Mouse (Mus musculus) MEL (cell line): ENCODE data around the gene Htr5a. TPM values are rescaled to one million over a fixed set of nuclear protein-coding genes. Genes with fewer than 3 reads are reported as not detected.

Experiments
- DNase-seq: peaks from one replicate; pipeline ENCODE4 v3.0.0; 2011; ENCODE audit warnings: low read depth, low spot score
- H3K27ac ChIP-seq: 2 replicates; pipeline ENCODE4 v1.5.1; 2012; ENCODE audit warnings: low read depth, mild to moderate bottlenecking, control low read depth, low read length, moderate library complexity; ENCODE audit not compliant: control insufficient read depth
- H3K27me3 ChIP-seq, 2 experiments: fragments of 150-350 bp in 1 of 2; sonication (generic) in 1 of 2; 2 replicates each; pipeline ENCODE4 v1.6.1; 2012; ENCODE audit warnings: low read length in 2 of 2, mild to moderate bottlenecking in 2 of 2, improper control_type of control experiment in 1 of 2, moderate library complexity in 1 of 2; ENCODE audit not compliant: insufficient read depth in 2 of 2, control insufficient read depth in 1 of 2
- H3K36me3 ChIP-seq, 2 experiments: 2 replicates each; pipeline ENCODE4 v1.6.1; 2012 to 2014; ENCODE audit warnings: low read length in 2 of 2, improper control_type of control experiment in 1 of 2, inconsistent platforms in 1 of 2, mild to moderate bottlenecking in 1 of 2; ENCODE audit not compliant: insufficient read depth in 2 of 2, control insufficient read depth in 1 of 2
- H3K4me1 ChIP-seq, 2 experiments: fragments of 150-350 bp in 1 of 2; sonication (generic) in 1 of 2; 2 replicates each; pipeline ENCODE4 v1.6.1; 2012; ENCODE audit warnings: low read length in 2 of 2, improper control_type of control experiment in 1 of 2, mild to moderate bottlenecking in 1 of 2; ENCODE audit not compliant: insufficient read depth in 2 of 2, control insufficient read depth in 1 of 2
- H3K4me3 ChIP-seq, 2 experiments: fragments of 150-350 bp in 1 of 2; sonication (generic) in 1 of 2; 2 replicates each; pipeline ENCODE4 v1.5.1; 2012; ENCODE audit warnings: low read depth in 2 of 2, low read length in 2 of 2, mild to moderate bottlenecking in 2 of 2, moderate library complexity in 2 of 2, control low read depth in 1 of 2, improper control_type of control experiment in 1 of 2; ENCODE audit not compliant: control insufficient read depth in 1 of 2, insufficient read depth in 1 of 2
- H3K79me2 ChIP-seq: 2 replicates; pipeline ENCODE4 v1.6.1; 2012; ENCODE audit warnings: mild to moderate bottlenecking, low read length, moderate library complexity; ENCODE audit not compliant: control insufficient read depth, poor library complexity, insufficient read depth
- H3K9ac ChIP-seq: 2 replicates; pipeline ENCODE4 v1.6.1; 2012; ENCODE audit warnings: low read depth, mild to moderate bottlenecking, control low read depth, low read length, moderate library complexity; ENCODE audit not compliant: control insufficient read depth, poor library complexity, severe bottlenecking
- H3K9me3 ChIP-seq: fragments of 150-350 bp; sonication (generic); replicated peaks from 2 replicates; pipeline ENCODE4 v1.6.1; 2012; ENCODE audit warnings: mild to moderate bottlenecking, low read length, improper control_type of control experiment, moderate library complexity; ENCODE audit not compliant: insufficient read depth
- BHLHE40 ChIP-seq: IDR thresholded peaks from 2 replicates; pipeline ENCODE4 v1.6.1; 2012; ENCODE audit warnings: low read depth, mild to moderate bottlenecking, inconsistent platforms, low read length, improper control_type of control experiment, borderline replicate concordance
- CHD1 ChIP-seq: IDR thresholded peaks from 2 replicates; pipeline ENCODE4 v1.6.1; 2012; ENCODE audit warnings: low read depth, mild to moderate bottlenecking, inconsistent platforms, low read length, improper control_type of control experiment
- CTCF ChIP-seq, 3 experiments: IDR thresholded peaks in 2 of 3; conservative IDR thresholded peaks in 1 of 3; 2 replicates each; pipeline ENCODE4 v1.5.1; 2011 to 2012; ENCODE audit warnings: low read length in 3 of 3, low read depth in 2 of 3, mild to moderate bottlenecking in 2 of 3, improper control_type of control experiment in 1 of 3, inconsistent platforms in 1 of 3, mixed read lengths in 1 of 3, moderate library complexity in 1 of 3; ENCODE audit not compliant: control insufficient read depth in 1 of 3, insufficient read depth in 1 of 3, poor library complexity in 1 of 3, severe bottlenecking in 1 of 3
- E2F4 ChIP-seq: IDR thresholded peaks from 2 replicates; pipeline ENCODE4 v1.6.1; 2011; ENCODE audit warnings: low read depth, low read length, improper control_type of control experiment, borderline replicate concordance
- ELF1 ChIP-seq: IDR thresholded peaks from 2 replicates; pipeline ENCODE4 v1.6.1; 2014; ENCODE audit warnings: low read depth, mild to moderate bottlenecking, inconsistent platforms, low read length, improper control_type of control experiment, moderate library complexity
- EP300 ChIP-seq, 2 experiments: IDR thresholded peaks; 2 replicates each; pipeline ENCODE4 v1.6.1; 2011; ENCODE audit warnings: improper control_type of control experiment in 2 of 2, low read length in 2 of 2, low read depth in 1 of 2, mild to moderate bottlenecking in 1 of 2
- ETS1 ChIP-seq: IDR thresholded peaks from 2 replicates; pipeline ENCODE4 v1.6.1; 2012; ENCODE audit warnings: low read depth, mild to moderate bottlenecking, inconsistent platforms, low read length, improper control_type of control experiment, moderate library complexity
- GABPA ChIP-seq: IDR thresholded peaks from 2 replicates; pipeline ENCODE4 v1.6.1; 2012; ENCODE audit warnings: low read depth, mild to moderate bottlenecking, inconsistent platforms, low read length, improper control_type of control experiment, moderate library complexity
- GATA1 ChIP-seq: IDR thresholded peaks from 2 replicates; pipeline ENCODE4 v1.6.1; 2011; ENCODE audit warnings: low read depth, low read length, improper control_type of control experiment
- JUND ChIP-seq: IDR thresholded peaks from 2 replicates; pipeline ENCODE4 v1.6.1; 2011; ENCODE audit warnings: low read depth, mild to moderate bottlenecking, improper control_type of control experiment, low read length
- KAT2A ChIP-seq: conservative IDR thresholded peaks from 2 replicates; pipeline ENCODE4 v1.6.1; 2012; ENCODE audit warnings: low read depth, low read length, improper control_type of control experiment, inconsistent platforms
- MAFK ChIP-seq: IDR thresholded peaks from 2 replicates; pipeline ENCODE4 v1.6.1; 2011; ENCODE audit warnings: low read depth, mild to moderate bottlenecking, low read length, improper control_type of control experiment, borderline replicate concordance
- MAZ ChIP-seq: IDR thresholded peaks from 2 replicates; pipeline ENCODE4 v1.6.1; 2012; ENCODE audit warnings: low read depth, mild to moderate bottlenecking, inconsistent platforms, low read length, improper control_type of control experiment
- NELFE ChIP-seq: IDR thresholded peaks from 2 replicates; pipeline ENCODE4 v1.6.1; 2011; ENCODE audit warnings: low read depth, low read length, improper control_type of control experiment
- NRF1 ChIP-seq: IDR thresholded peaks from 2 replicates; pipeline ENCODE4 v1.6.1; 2014; ENCODE audit warnings: low read depth, mild to moderate bottlenecking, inconsistent platforms, low read length, improper control_type of control experiment, moderate library complexity; ENCODE audit not compliant: poor library complexity, insufficient read depth, severe bottlenecking
- POLR2AphosphoS2 ChIP-seq: IDR thresholded peaks from 2 replicates; pipeline ENCODE4 v1.6.1; 2011; ENCODE audit warnings: low read length, improper control_type of control experiment
- POLR2AphosphoS5 ChIP-seq: IDR thresholded peaks from 2 replicates; pipeline ENCODE4 v1.6.1; 2012; ENCODE audit warnings: low read depth, borderline replicate concordance, mild to moderate bottlenecking, inconsistent platforms, low read length, moderate library complexity, mixed read lengths
- RCOR1 ChIP-seq: IDR thresholded peaks from 2 replicates; pipeline ENCODE4 v1.6.1; 2012; ENCODE audit warnings: low read depth, mild to moderate bottlenecking, inconsistent platforms, low read length, improper control_type of control experiment
- SIN3A ChIP-seq: IDR thresholded peaks from 2 replicates; pipeline ENCODE4 v1.6.1; 2012; ENCODE audit warnings: low read length, improper control_type of control experiment, inconsistent platforms
- TAL1 ChIP-seq: IDR thresholded peaks from 2 replicates; pipeline ENCODE4 v1.6.1; 2012; ENCODE audit warnings: mild to moderate bottlenecking, inconsistent platforms, low read length, moderate library complexity, mixed read lengths
- TBP ChIP-seq: IDR thresholded peaks from 2 replicates; pipeline ENCODE4 v1.8.0; 2011; ENCODE audit warnings: low read depth, low read length, improper control_type of control experiment
- TCF12 ChIP-seq: IDR thresholded peaks from 2 replicates; pipeline ENCODE4 v1.6.1; 2014; ENCODE audit warnings: low read depth, mild to moderate bottlenecking, inconsistent platforms, low read length, improper control_type of control experiment, moderate library complexity
- USF1 ChIP-seq: IDR thresholded peaks from 2 replicates; pipeline ENCODE4 v1.6.1; 2014; ENCODE audit warnings: low read depth, mild to moderate bottlenecking, inconsistent platforms, low read length, improper control_type of control experiment, moderate library complexity
- USF2 ChIP-seq, 2 experiments: IDR thresholded peaks; 2 replicates each; pipeline ENCODE4 v1.6.1; 2011 to 2012; ENCODE audit warnings: improper control_type of control experiment in 2 of 2, low read length in 2 of 2, borderline replicate concordance in 1 of 2, inconsistent platforms in 1 of 2, low read depth in 1 of 2, mild to moderate bottlenecking in 1 of 2; ENCODE audit not compliant: insufficient read depth in 1 of 2
- ZC3H11A ChIP-seq: IDR thresholded peaks from 2 replicates; pipeline ENCODE4 v1.6.1; 2012; ENCODE audit warnings: low read depth, mild to moderate bottlenecking, inconsistent platforms, low read length, improper control_type of control experiment
- ZKSCAN1 ChIP-seq: IDR thresholded peaks from 2 replicates; pipeline ENCODE4 v1.6.1; 2012; ENCODE audit warnings: low read depth, mild to moderate bottlenecking, inconsistent platforms, low read length, improper control_type of control experiment, moderate library complexity
- ZMIZ1 ChIP-seq: IDR thresholded peaks from 2 replicates; pipeline ENCODE4 v1.6.1; 2012; ENCODE audit warnings: low read depth, mild to moderate bottlenecking, inconsistent platforms, low read length, improper control_type of control experiment, moderate library complexity
- ZNF384 ChIP-seq: IDR thresholded peaks from 2 replicates; pipeline ENCODE4 v1.6.1; 2012; ENCODE audit warnings: low read depth, mild to moderate bottlenecking, inconsistent platforms, low read length, improper control_type of control experiment
- polyA plus RNA-seq, 2 experiments: library from polyadenylated mRNA; stranded (reverse) in 1 of 2; unstranded in 1 of 2; fragments of >175 nt in 1 of 2; fragments of >200 nt in 1 of 2; gene quantifications; 2 replicates each; pipeline versions ENCODE4 v1.2.1 to v1.2.4; 2012; ENCODE audit warnings: low replicate concordance in 2 of 2, low read depth in 1 of 2; ENCODE audit not compliant: insufficient read length in 2 of 2, insufficient read depth in 1 of 2, missing spikeins in 1 of 2
- total RNA-seq: library from RNA; depleted of rRNA; stranded (reverse); fragments of 300-350 nt; gene quantifications from 2 replicates; pipeline ENCODE4 v1.2.3, GENCODE M21; 2012

The Htr5a gene
- total and polyA plus RNA-seq, 3 experiments, result not detected

- no peak for TF ChIP-seq BHLHE40
- 0 out of 2 replicates have a peak, but pooled peaks have one; percentile 7 for TF ChIP-seq ETS1
- 0 out of 6 replicates have a peak, but pooled peaks of 1 of the 3 experiments have one; percentile 3 for TF ChIP-seq CTCF (IDR thresholded peaks at IDR 0.05 in 2 of 3, conservative IDR thresholded peaks at IDR 0.05 in 1 of 3; ENCODE audit: control insufficient read depth in 1 of 3, insufficient read depth in 1 of 3, low read depth in 2 of 3, low read length in 3 of 3, poor library complexity in 1 of 3, severe bottlenecking in 1 of 3)
- TF ChIP-seq SIN3A, result no peak
- no peak for TF ChIP-seq USF2 (IDR thresholded peaks at IDR 0.05; ENCODE audit: borderline replicate concordance in 1 of 2, insufficient read depth in 1 of 2, low read depth in 1 of 2, low read length in 2 of 2)
- Histone ChIP-seq H3K4me3 (peak overlapping the region; percentile 66 to 72), H3K9me3 (no peaks in the 10 kb centered on the region), H3K27ac (peak overlapping the region; percentile 81), H3K4me1 (peaks cover 2 to 21% of the 10 kb centered on the region in 2 experiments; a peak in 2 of 4 replicates), H3K27me3 (0 out of 4 replicates have a peak, but pooled peaks cover 0 to 1% of the 10 kb centered on the region in 2 experiments), H3K9ac (peak overlapping the region; percentile 79), H3K36me3 (peaks cover 12 to 23% of the 10 kb centered on the region in 2 experiments), H3K79me2 (peaks cover 34% of the 10 kb centered on the region)
- peak; percentile 73 for DNase-seq
Observed at GRCm38 (mm10) chr5:27792531-27793205, 49.3 kb upstream of the Htr5a start.

- Histone ChIP-seq H3K9me3 (no peaks in the 10 kb centered on the region), H3K27me3 (0 out of 4 replicates have a peak, but pooled peaks cover 0 to 1% of the 10 kb centered on the region in 2 experiments), H3K4me3 (no peak overlapping the region), H3K4me1 (peaks cover 2 to 21% of the 10 kb centered on the region in 2 experiments; a peak in 2 of 4 replicates), H3K79me2 (peaks cover 31% of the 10 kb centered on the region), H3K9ac (no peak overlapping the region), H3K27ac (no peak overlapping the region), H3K36me3 (peaks cover 1 to 23% of the 10 kb centered on the region in 2 experiments; a peak in 3 of 4 replicates)
- DNase-seq, result peak; percentile 90
- TF ChIP-seq BHLHE40 (peak; percentile 82; the same call in 1 of the 2 replicates), RCOR1 (0 out of 2 replicates have a peak, but pooled peaks have one; percentile 24), POLR2AphosphoS5 (no peak), CHD1 (no peak), ELF1 (no peak), E2F4 (no peak), USF1 (no peak), JUND (peak; percentile 61; the same call in 1 of the 2 replicates), ZC3H11A (peak; percentile 20; the same call in 1 of the 2 replicates), MAFK (no peak), POLR2AphosphoS2 (no peak), EP300 (IDR thresholded peaks at IDR 0.05; ENCODE audit: low read depth in 1 of 2, low read length in 2 of 2) (peak in 1 of 2 experiments; percentile 44; a peak in 1 of 4 replicates), GATA1 (no peak), NELFE (no peak), ZMIZ1 (no peak), GABPA (no peak), SIN3A (peak; percentile 65; the same call in 1 of the 2 replicates), ZKSCAN1 (no peak), MAZ (no peak), KAT2A (no peak), NRF1 (no peak), CTCF (IDR thresholded peaks at IDR 0.05 in 2 of 3, conservative IDR thresholded peaks at IDR 0.05 in 1 of 3; ENCODE audit: control insufficient read depth in 1 of 3, insufficient read depth in 1 of 3, low read depth in 2 of 3, low read length in 3 of 3, poor library complexity in 1 of 3, severe bottlenecking in 1 of 3) (peak; percentile 88 to 96 (median 94)), ZNF384 (no peak), TBP (0 out of 2 replicates have a peak, but pooled peaks have one; percentile 19), TCF12 (peak; percentile 34; the same call in 1 of the 2 replicates), TAL1 (no peak)
Observed at GRCm38 (mm10) chr5:27793923-27794322, 48.0 kb upstream of the Htr5a start.
